Mouse (Mus musculus) liver, embryonic 14.5 days (tissue): ENCODE measurements around the gene Lrriq4.

Experiments
- CTCF ChIP-seq: IDR thresholded peaks from 2 replicates; pipeline ENCODE4 v1.5.1; 2016; ENCODE audit warnings: antibody characterized with exemption, low read depth, control low read depth
- EP300 ChIP-seq: IDR thresholded peaks from 2 replicates; pipeline ENCODE4 v1.6.1; 2016; ENCODE audit warnings: antibody characterized with exemption, low read depth

DNA sequence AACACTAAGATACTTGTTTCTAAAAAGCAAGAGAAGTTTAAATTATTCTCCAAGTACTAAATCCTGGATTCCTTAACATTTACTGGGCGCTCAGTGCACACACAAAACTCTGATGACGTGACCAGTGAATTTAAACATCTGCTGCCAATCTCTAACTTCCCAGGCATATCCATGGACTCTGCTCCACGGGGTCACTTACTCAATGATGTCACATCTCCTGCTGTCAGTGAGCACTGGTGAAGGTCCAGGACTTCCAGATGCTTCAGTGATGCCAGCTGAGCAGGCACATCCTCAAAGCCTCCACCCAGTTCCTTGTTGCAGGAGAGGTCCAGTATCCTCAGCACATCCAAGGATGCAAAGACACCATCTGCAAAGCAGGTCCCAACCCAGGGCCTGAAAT, 42.9 kb downstream of the Lrriq4 start:
- TF ChIP-seq CTCF, result no peak
- TF ChIP-seq EP300, result no peak
